Mouse (Mus musculus): ENCODE data around the gene Synrg. TPM values are rescaled to one million over a fixed set of nuclear protein-coding genes. Genes with fewer than 3 reads are reported as not detected.

The Synrg gene
- polyA plus RNA-seq, 1 experiment from 2014 or later, result 26.2 TPM

DNA sequence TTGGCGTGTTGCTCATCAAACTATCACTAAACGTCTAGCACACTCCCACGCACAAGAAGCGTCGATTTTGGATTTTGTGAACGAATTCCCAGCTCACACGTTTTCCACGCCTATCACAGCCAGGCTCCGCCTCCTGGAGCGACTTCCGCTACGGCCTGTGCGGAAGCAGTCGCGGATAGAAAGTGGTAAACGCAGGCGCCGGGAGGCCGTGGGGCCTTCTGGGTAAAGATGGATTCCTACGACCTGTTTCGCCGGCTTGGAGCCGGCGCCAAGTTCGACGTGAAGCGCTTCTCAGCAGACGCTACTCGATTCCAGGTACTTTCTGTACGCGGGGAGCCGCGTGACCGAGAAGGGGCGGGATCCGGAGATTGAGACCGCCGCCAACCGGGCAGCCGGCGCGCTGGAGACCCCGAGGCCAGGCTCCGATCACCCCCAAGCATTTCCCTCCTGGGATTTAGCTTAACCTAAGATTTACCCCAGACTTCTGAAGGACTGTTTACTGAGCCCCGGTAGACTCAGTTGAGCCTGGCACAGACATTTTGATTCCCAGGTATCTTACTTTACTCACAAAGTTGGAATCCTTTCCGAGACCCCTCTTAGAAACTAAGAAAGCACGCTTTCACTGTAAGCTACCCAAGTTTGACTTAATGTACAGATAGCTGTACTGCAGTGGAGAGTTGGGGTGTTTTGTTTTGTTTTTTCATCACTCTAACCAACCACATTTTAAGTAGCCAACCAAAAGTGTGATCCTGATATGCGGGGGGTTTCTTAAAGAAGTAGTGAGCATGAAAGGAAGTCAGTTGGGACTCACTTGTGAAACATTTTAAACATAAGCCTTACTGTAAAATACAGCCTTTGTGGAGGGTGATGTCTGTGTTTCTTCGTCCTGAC is 22.0 kb upstream of the Synrg start, which contains the start of gene Ddx52:
TSS of gene Ddx52 (plus strand) at position 113 of the 891 bp plus-strand sequence.
- no peaks in the 10 kb centered on the region for H3K9me3 ChIP-seq (ENCODE audit: control insufficient read depth, low read length)
- DNase-seq (ENCODE audit: low spot score) (peak; percentile 93), ATAC-seq (ENCODE audit: low FRiP score) (peak; percentile 92)
- peak within 1 kb of the TSS; percentile 74 for H3K9ac ChIP-seq
- peaks cover 40% of the 10 kb centered on the region for H3K36me3 ChIP-seq (replicated peaks; ENCODE audit: control insufficient read depth, insufficient read depth)
- peak within 1 kb of the TSS; percentile 66 for H3K4me2 ChIP-seq (replicated peaks)
- H3K27ac ChIP-seq, result peak within 1 kb of the TSS; percentile 49; the same call in 1 of the 2 replicates
- WGBS, result 2% methylated on average over 49 of the region's 49 CpGs
- H3K27me3 ChIP-seq (ENCODE audit: control insufficient read depth, insufficient read depth, low read length), result no peaks in the 10 kb centered on the region
- H3K4me1 ChIP-seq (replicated peaks; ENCODE audit: control insufficient read depth, insufficient read depth, low read length), result peaks cover 10% of the 10 kb centered on the region
- peak within 1 kb of the TSS; percentile 72 for H3K4me3 ChIP-seq (replicated peaks; ENCODE audit: low read length)

DNA sequence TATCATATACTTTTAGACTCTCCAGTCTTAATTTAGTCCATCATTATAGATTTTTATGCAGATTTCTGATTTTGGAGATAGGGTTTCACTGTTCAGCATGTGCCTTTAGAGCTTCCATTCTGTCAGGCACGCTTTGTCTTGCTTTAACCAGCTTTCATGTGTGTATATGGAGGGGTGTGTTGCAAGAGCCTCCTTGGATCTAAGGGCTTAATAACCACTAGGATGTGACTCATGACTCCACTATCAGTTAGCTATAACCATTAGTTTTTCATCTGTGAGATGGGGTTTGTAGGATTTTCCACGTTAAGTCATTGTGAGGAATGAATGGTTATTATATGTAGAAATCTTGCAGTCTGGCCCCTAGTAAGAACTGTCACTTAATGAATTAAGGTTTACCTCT is 7.4 kb upstream of the Synrg start:
- Histone ChIP-seq H3K4me2 (replicated peaks) (no peak overlapping the region), H3K9me3 (ENCODE audit: control insufficient read depth, low read length) (no peaks in the 10 kb centered on the region), H3K4me1 (replicated peaks; ENCODE audit: control insufficient read depth, insufficient read depth, low read length) (no peaks in the 10 kb centered on the region), H3K27me3 (ENCODE audit: control insufficient read depth, insufficient read depth, low read length) (no peaks in the 10 kb centered on the region), H3K36me3 (replicated peaks; ENCODE audit: control insufficient read depth, insufficient read depth) (peaks cover 97% of the 10 kb centered on the region), H3K9ac (no peak overlapping the region), H3K4me3 (replicated peaks; ENCODE audit: low read length) (no peak overlapping the region), H3K27ac (no peak overlapping the region)
- WGBS, result 94% methylated on average over 2 of the region's 2 CpGs
- DNase-seq (ENCODE audit: low spot score) (no peak), ATAC-seq (ENCODE audit: low FRiP score) (no peak)

DNA sequence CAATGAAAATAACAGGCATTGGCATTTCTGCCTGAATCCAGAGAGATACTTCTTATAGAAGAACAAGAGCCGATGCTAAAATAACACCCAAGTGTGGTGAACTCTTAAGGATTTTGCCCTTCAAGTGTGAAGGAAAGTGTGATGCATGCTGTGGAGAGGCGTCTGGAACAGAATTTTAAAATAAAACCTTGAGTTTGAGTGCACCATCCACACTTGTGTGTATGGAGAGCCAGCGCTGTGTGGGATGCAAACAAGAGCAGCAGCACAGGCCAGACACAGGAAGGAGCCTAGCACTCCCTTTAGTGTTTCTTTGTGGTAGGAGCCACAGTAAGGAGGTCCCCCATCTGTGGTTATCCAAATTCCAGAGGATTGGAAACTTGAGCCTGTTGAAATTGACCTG is 2.2 kb upstream of the Synrg start:
- Histone ChIP-seq H3K4me3 (replicated peaks; ENCODE audit: low read length) (no peak overlapping the region), H3K36me3 (replicated peaks; ENCODE audit: control insufficient read depth, insufficient read depth) (peaks cover 61% of the 10 kb centered on the region)
- no peak for ATAC-seq (ENCODE audit: low FRiP score)

GRCm38 (mm10) chr11:83967436-83968204 is 3.4 kb downstream of the Synrg start:
- no peak overlapping the region for H3K4me3 ChIP-seq (replicated peaks; ENCODE audit: low read length)
- no peak overlapping the region for H3K27ac ChIP-seq
- H3K27me3 ChIP-seq (ENCODE audit: control insufficient read depth, insufficient read depth, low read length), result no peaks in the 10 kb centered on the region
- peaks cover 27% of the 10 kb centered on the region for H3K36me3 ChIP-seq (replicated peaks; ENCODE audit: control insufficient read depth, insufficient read depth)
- no peaks in the 10 kb centered on the region for H3K9me3 ChIP-seq (ENCODE audit: control insufficient read depth, low read length)
- no peak for DNase-seq (ENCODE audit: low spot score)
- H3K4me1 ChIP-seq (replicated peaks; ENCODE audit: control insufficient read depth, insufficient read depth, low read length), result peaks cover 23% of the 10 kb centered on the region
- H3K4me2 ChIP-seq (replicated peaks), result no peak overlapping the region
- no peak overlapping the region for H3K9ac ChIP-seq
- 65% methylated on average over 8 of the region's 8 CpGs for WGBS
- ATAC-seq (ENCODE audit: low FRiP score), result no peak

More for the DNA sequence above, 2.2 kb upstream of the Synrg start:
- 91% methylated on average over 3 of the region's 3 CpGs for WGBS
- no peaks in the 10 kb centered on the region for H3K27me3 ChIP-seq (ENCODE audit: control insufficient read depth, insufficient read depth, low read length)
- H3K9me3 ChIP-seq (ENCODE audit: control insufficient read depth, low read length), result no peaks in the 10 kb centered on the region
- no peak overlapping the region for H3K4me2 ChIP-seq (replicated peaks)
- DNase-seq (ENCODE audit: low spot score), result no peak
- H3K9ac ChIP-seq, result no peak overlapping the region
- H3K27ac ChIP-seq, result no peak overlapping the region
- H3K4me1 ChIP-seq (replicated peaks; ENCODE audit: control insufficient read depth, insufficient read depth, low read length), result peaks cover 18% of the 10 kb centered on the region

DNA sequence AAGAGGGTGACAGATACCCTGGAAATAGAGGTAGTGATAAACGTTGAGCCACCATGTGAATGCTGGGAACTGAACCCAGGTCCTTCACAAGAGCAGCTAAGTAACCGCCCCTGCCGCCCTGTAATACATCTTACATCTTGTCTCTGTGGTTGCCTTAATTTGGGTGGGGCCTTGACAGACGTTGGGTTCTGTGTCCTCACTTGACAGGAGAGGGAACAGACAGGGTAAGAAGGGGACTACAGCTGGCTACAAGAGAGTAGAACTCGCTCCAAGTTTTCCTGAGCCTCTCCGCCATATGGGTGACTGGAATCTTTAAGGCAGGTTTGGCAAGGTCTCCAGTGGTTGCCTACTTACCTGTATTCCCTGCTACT is 4.0 kb downstream of the Synrg start:
- no peak overlapping the region for H3K9ac ChIP-seq
- H3K36me3 ChIP-seq (replicated peaks; ENCODE audit: control insufficient read depth, insufficient read depth), result peaks cover 27% of the 10 kb centered on the region
- H3K4me1 ChIP-seq (replicated peaks; ENCODE audit: control insufficient read depth, insufficient read depth, low read length), result peaks cover 23% of the 10 kb centered on the region
- H3K27ac ChIP-seq, result no peak overlapping the region
- H3K9me3 ChIP-seq (ENCODE audit: control insufficient read depth, low read length), result no peaks in the 10 kb centered on the region
- DNase-seq (ENCODE audit: low spot score) (no peak), ATAC-seq (ENCODE audit: low FRiP score) (no peak)
- 85% methylated on average over 6 of the region's 6 CpGs for WGBS
- H3K4me3 ChIP-seq (replicated peaks; ENCODE audit: low read length), result no peak overlapping the region
- no peaks in the 10 kb centered on the region for H3K27me3 ChIP-seq (ENCODE audit: control insufficient read depth, insufficient read depth, low read length)
- no peak overlapping the region for H3K4me2 ChIP-seq (replicated peaks)

- Histone ChIP-seq H3K4me2 (replicated peaks) (no peak overlapping the region), H3K9ac (no peak overlapping the region), H3K27me3 (ENCODE audit: control insufficient read depth, insufficient read depth, low read length) (no peaks in the 10 kb centered on the region), H3K4me1 (replicated peaks; ENCODE audit: control insufficient read depth, insufficient read depth, low read length) (peaks cover 23% of the 10 kb centered on the region), H3K9me3 (ENCODE audit: control insufficient read depth, low read length) (no peaks in the 10 kb centered on the region), H3K27ac (no peak overlapping the region), H3K36me3 (replicated peaks; ENCODE audit: control insufficient read depth, insufficient read depth) (peaks cover 33% of the 10 kb centered on the region), H3K4me3 (replicated peaks; ENCODE audit: low read length) (no peak overlapping the region)
- ATAC-seq (ENCODE audit: low FRiP score), result no peak
- WGBS, result 98% methylated on average over 3 of the region's 3 CpGs
- DNase-seq (ENCODE audit: low spot score), result no peak
These were observed 4.8 kb downstream of the Synrg start for GRCm38 (mm10) chr11:83969040-83969439.

DNA sequence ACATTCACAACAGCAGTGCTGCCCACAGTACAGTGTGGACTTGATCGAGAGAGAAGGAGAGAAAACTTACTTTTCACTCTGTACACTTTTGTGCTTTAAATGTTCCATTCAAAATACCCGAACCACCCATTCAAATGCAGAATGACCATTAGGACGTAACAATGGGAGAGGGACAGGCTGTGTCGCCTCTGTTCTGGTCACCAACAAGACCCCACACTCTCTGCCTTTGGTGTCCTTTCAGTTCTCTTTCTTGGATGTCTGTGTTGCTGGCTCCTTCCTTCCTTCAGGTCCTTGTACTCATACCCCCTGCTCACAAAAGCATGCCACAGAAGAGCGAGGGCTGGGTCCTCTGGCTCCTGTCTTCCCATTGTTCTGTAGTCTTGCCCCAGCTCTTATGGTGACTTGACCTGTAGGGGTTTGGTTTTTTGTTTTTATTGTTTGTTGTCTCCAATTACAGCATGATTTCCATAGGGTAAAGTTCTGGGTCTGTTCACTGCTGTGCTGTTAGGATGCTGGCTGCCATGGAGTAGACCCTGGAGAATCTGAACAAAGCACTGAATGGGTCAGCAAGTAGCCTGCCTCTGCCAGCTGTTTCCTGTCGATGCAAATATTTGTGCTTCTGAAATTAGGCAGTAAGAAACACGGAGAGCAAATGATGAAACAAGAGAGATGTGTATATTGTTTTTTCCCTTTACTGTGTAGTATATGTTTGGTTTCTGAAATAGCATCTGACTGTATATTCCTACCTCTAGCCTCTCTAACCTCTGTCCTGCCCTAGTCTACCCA is 10.5 kb downstream of the Synrg start:
- no peaks in the 10 kb centered on the region for H3K27me3 ChIP-seq (ENCODE audit: control insufficient read depth, insufficient read depth, low read length)
- H3K9me3 ChIP-seq (ENCODE audit: control insufficient read depth, low read length), result no peaks in the 10 kb centered on the region
- no peaks in the 10 kb centered on the region for H3K4me1 ChIP-seq (replicated peaks; ENCODE audit: control insufficient read depth, insufficient read depth, low read length)
- no peak overlapping the region for H3K4me3 ChIP-seq (replicated peaks; ENCODE audit: low read length)
- no peak for DNase-seq (ENCODE audit: low spot score)
- no peak overlapping the region for H3K27ac ChIP-seq
- WGBS, result 29% methylated on average over 7 of the region's 7 CpGs
- no peak overlapping the region for H3K9ac ChIP-seq
- H3K36me3 ChIP-seq (replicated peaks; ENCODE audit: control insufficient read depth, insufficient read depth), result peaks cover 81% of the 10 kb centered on the region
- no peak for ATAC-seq (ENCODE audit: low FRiP score)
- no peak overlapping the region for H3K4me2 ChIP-seq (replicated peaks)

- H3K27ac ChIP-seq, result no peak overlapping the region
- H3K36me3 ChIP-seq (replicated peaks; ENCODE audit: control insufficient read depth, insufficient read depth), result peaks cover 88% of the 10 kb centered on the region
- DNase-seq (ENCODE audit: low spot score) (no peak), ATAC-seq (ENCODE audit: low FRiP score) (no peak)
- H3K9me3 ChIP-seq (ENCODE audit: control insufficient read depth, low read length), result no peaks in the 10 kb centered on the region
- no peaks in the 10 kb centered on the region for H3K4me1 ChIP-seq (replicated peaks; ENCODE audit: control insufficient read depth, insufficient read depth, low read length)
- no peak overlapping the region for H3K4me3 ChIP-seq (replicated peaks; ENCODE audit: low read length)
- no peaks in the 10 kb centered on the region for H3K27me3 ChIP-seq (ENCODE audit: control insufficient read depth, insufficient read depth, low read length)
- H3K4me2 ChIP-seq (replicated peaks), result no peak overlapping the region
- 88% methylated on average over 1 of the region's 1 CpGs for WGBS
- H3K9ac ChIP-seq, result no peak overlapping the region
These were observed 11.3 kb downstream of the Synrg start for GRCm38 (mm10) chr11:83975488-83975887.
